Mouse (Mus musculus) left cerebral cortex, adult 11 months (tissue): Measurements from ENCODE around the gene Mdh2.

Experiments used
- DNase-seq: peaks from one replicate; pipeline ENCODE4 v3.0.0; 2022; ENCODE audit warnings: low spot score

Gene Mdh2

DNA sequence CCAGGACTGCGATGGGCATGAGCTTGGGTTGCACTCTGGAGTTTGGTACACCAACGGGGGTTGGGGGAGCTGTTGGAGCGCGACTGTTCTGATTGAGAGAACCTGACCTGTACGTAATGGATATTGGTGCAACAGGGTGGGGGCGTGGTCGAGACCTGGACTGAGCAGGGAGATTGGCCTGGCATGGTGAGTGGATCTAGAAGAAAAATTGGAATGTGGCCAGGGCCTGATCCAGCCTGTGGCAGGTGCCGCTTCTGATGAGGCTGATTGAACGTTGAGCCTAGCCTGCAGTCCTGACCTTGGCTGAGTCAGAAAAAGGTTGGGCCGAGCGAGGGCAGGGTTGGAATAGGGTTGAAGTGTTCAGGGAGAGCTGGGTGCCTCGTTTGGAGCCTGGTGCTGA lies 57.7 kb downstream of the Mdh2 start:
- DNase-seq, result no peak
